Mouse (Mus musculus) heart, embryonic 11.5 days (tissue): Measurements from ENCODE around the gene Wdr27. TPM values are rescaled to one million over a fixed set of nuclear protein-coding genes. Genes with fewer than 3 reads are reported as not detected.

ENCODE experiments used
- ATAC-seq: fragments of 200-750 bp; cut with Nextera tagmentation; replicated peaks from 2 replicates; pipeline ENCODE4 v1.8.0; 2017; ENCODE audit warnings: moderate library complexity; ENCODE audit not compliant: insufficient number of reproducible peaks, low FRiP score, low TSS enrichment
- H3K27ac ChIP-seq: fragments of 300-500 bp; sonication (generic); 2 replicates; pipeline ENCODE4 v1.5.1; 2014; ENCODE audit warnings: mild to moderate bottlenecking, low read depth, low read length
- H3K27me3 ChIP-seq: fragments of 300-500 bp; sonication (generic); 2 replicates; pipeline ENCODE4 v1.6.1; 2014; ENCODE audit warnings: mild to moderate bottlenecking, low read length, mixed read lengths; ENCODE audit not compliant: control insufficient read depth, insufficient read depth
- H3K36me3 ChIP-seq: fragments of 300-500 bp; sonication (generic); 2 replicates; pipeline ENCODE4 v1.6.1; 2014; ENCODE audit warnings: mild to moderate bottlenecking, low read length, moderate library complexity, mixed read lengths; ENCODE audit not compliant: control insufficient read depth, insufficient read depth
- H3K4me1 ChIP-seq: fragments of 300-500 bp; sonication (generic); 2 replicates; pipeline ENCODE4 v1.6.1; 2014; ENCODE audit warnings: low read length; ENCODE audit not compliant: control insufficient read depth, insufficient read depth
- H3K4me2 ChIP-seq: fragments of 300-500 bp; sonication (generic); 2 replicates; pipeline ENCODE4 v1.6.1; 2014; ENCODE audit warnings: mild to moderate bottlenecking, moderate library complexity
- H3K4me3 ChIP-seq: fragments of 300-500 bp; sonication (generic); 2 replicates; pipeline ENCODE4 v1.5.1; 2014; ENCODE audit warnings: low read depth, low read length
- H3K9ac ChIP-seq: fragments of 300-500 bp; sonication (generic); 2 replicates; pipeline ENCODE4 v1.6.1; 2014; ENCODE audit warnings: mild to moderate bottlenecking, low read depth, low read length, moderate library complexity
- H3K9me3 ChIP-seq: fragments of 300-500 bp; sonication (generic); replicated peaks from 2 replicates; pipeline ENCODE4 v1.6.1; 2016; ENCODE audit warnings: low read length; ENCODE audit not compliant: control insufficient read depth
- WGBS: fragments of 180-500 bp; shearing (Covaris S2); extraction: QIAGEN DNeasy Blood & Tissue Kit; methylation state at CpG from one replicate; pipeline ENCODE4 v1.1.7; 2014; ENCODE audit not compliant: insufficient replicate concordance; 5-methylcytosine and 5-hydroxymethylcytosine counted together
- polyA plus RNA-seq: library from polyadenylated mRNA; unstranded; fragments of >200 nt; fragmentation: Nextera tagmentation; extraction: Ambion mirVana; gene quantifications from 2 replicates; pipeline ENCODE4 v1.2.1, GENCODE M21; 2014

Gene Wdr27
- polyA plus RNA-seq, 1 experiment from 2014 or later = 5.1 TPM

GRCm38 (mm10) chr17:14779356-14779755, 163.6 kb downstream of the Wdr27 start:
- Histone ChIP-seq H3K4me3 (no peak overlapping the region), H3K4me2 (no peak overlapping the region), H3K27me3 (no peaks in the 10 kb centered on the region), H3K9me3 (no peaks in the 10 kb centered on the region), H3K9ac (no peak overlapping the region), H3K36me3 (no peaks in the 10 kb centered on the region), H3K27ac (no peak overlapping the region), H3K4me1 (no peaks in the 10 kb centered on the region)
- no peak for ATAC-seq
- 88% methylated on average over 5 of the region's 5 CpGs for WGBS

DNA sequence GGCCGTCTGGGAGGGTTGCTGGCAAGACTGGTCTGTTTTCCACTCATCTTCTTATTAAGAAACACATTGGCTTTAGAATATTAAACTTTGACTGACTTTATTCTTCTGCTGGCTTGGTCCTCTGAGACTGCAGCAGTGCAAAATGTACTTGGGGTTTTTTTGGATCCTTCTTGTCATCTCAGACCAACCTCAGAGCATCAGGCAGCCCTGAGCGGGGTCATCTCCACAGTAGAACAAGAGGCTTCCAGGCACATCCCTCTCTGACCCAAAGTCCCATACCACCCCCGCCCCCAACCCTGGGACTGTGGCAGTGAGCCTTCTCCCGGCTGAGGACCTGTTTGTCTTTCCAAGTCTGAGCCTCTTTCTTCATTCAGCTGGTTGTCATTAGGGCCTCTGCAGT, 171.6 kb downstream of the Wdr27 start:
- Histone ChIP-seq H3K4me3 (no peak overlapping the region), H3K27ac (no peak overlapping the region), H3K9me3 (no peaks in the 10 kb centered on the region), H3K9ac (no peak overlapping the region), H3K4me1 (no peaks in the 10 kb centered on the region), H3K27me3 (no peaks in the 10 kb centered on the region), H3K36me3 (no peaks in the 10 kb centered on the region), H3K4me2 (no peak overlapping the region)
- 58% methylated on average over 4 of the region's 4 CpGs for WGBS
- no peak for ATAC-seq

DNA sequence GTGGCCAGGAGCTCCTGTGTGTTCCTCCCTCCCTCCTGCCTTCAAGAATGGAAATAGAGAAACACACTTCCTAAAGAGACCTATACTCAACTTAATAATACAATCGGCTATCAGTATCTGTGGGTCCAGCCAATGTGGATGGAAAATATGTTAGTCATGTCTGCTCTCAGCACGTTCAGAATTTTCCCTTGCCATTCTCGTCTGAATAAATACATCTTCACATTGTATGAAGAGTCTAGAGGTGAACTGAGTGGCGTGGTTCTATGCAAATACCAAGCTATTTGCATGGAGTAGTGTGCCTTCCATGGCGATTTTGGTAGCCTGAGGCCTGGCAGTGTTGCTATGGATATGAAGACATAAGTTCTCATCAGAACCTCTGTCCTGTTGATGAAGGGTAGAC, 172.6 kb downstream of the Wdr27 start:
- no peaks in the 10 kb centered on the region for H3K4me1 ChIP-seq
- no peaks in the 10 kb centered on the region for H3K27me3 ChIP-seq
- H3K4me3 ChIP-seq = no peak overlapping the region
- H3K27ac ChIP-seq = no peak overlapping the region
- H3K36me3 ChIP-seq = no peaks in the 10 kb centered on the region
- WGBS = 71% methylated on average over 5 of the region's 5 CpGs
- H3K4me2 ChIP-seq = no peak overlapping the region
- H3K9ac ChIP-seq = no peak overlapping the region
- ATAC-seq = no peak
- no peaks in the 10 kb centered on the region for H3K9me3 ChIP-seq

Other genes with a start within 250 kb of the Wdr27 start
- 2.7 and 4.0 TPM in 2 replicates for gene Thbs2, start 248.9 kb downstream of the Wdr27 start, polyA plus RNA-seq
- 33.2 and 38.6 TPM in 2 replicates for gene 1600012H06Rik, start within 50 bp of the Wdr27 start, polyA plus RNA-seq
- 29.4 and 36.7 TPM in 2 replicates for gene Phf10, start 18.1 kb upstream of the Wdr27 start, polyA plus RNA-seq
- 6.6 and 7.2 TPM in 2 replicates for gene 9030025P20Rik, start 35.3 kb upstream of the Wdr27 start, polyA plus RNA-seq
- not detected in 2 replicates for gene Gm3417, start 35.6 kb upstream of the Wdr27 start, polyA plus RNA-seq
- gene Gm3435, start 67.0 kb upstream of the Wdr27 start, polyA plus RNA-seq = 3.6 and 4.1 TPM in 2 replicates
- gene Ermard, start 98.0 kb upstream of the Wdr27 start, polyA plus RNA-seq = 61.0 and 62.8 TPM in 2 replicates
- 0.97 TPM in 1 of 2 replicates, not detected in the other for gene Tcte3, start 98.3 kb upstream of the Wdr27 start, polyA plus RNA-seq
- 2.8 and 2.9 TPM in 2 replicates for gene Gm3448, start 98.4 kb upstream of the Wdr27 start, polyA plus RNA-seq